Mouse (Mus musculus) testis, adult 2 months (tissue): Measurements from ENCODE around the gene Ttc22.

ENCODE experiments used
- CTCF ChIP-seq: fragments of 200-500 bp; IDR thresholded peaks from 2 replicates; pipeline ENCODE4 v1.5.1; 2012; ENCODE audit warnings: low read depth, mild to moderate bottlenecking, inconsistent platforms, low read length, moderate library complexity; ENCODE audit not compliant: control insufficient read depth, insufficient read depth, insufficient replicate concordance
- POLR2A ChIP-seq: fragments of 200-500 bp; IDR thresholded peaks from 2 replicates; pipeline ENCODE4 v1.6.1; 2012; ENCODE audit warnings: low read depth, mild to moderate bottlenecking, inconsistent platforms, low read length, moderate library complexity; ENCODE audit not compliant: control insufficient read depth

DNA sequence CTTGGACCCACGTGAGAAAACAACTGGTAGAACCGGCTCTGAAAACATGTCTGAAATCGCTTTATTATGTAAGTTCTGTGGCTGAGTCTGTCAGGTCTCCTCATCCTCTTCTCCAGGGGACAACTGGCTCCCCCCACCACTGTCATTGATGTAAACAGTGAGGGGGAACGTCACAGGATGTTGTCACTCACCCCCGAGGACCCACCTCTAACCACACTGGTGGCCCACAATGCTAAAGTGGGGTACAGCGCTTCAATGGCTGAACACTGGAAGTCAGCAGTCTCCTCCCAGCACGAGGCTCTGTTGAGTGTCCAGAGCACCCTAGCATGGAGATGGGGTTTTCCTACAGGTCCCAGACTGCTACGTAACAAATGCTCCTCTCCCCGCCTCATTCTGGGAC, 31.4 kb upstream of the Ttc22 start:
- no peak for TF ChIP-seq CTCF
- no peak for TF ChIP-seq POLR2A
